Mouse (Mus musculus) adrenal gland, postnatal 14 days (tissue): ENCODE measurements around the gene Xiap. TPM values are rescaled to one million over a fixed set of nuclear protein-coding genes. Genes with fewer than 3 reads are reported as not detected.
"Not testable (repeated sequence)": the region's sequence is repeated elsewhere in the genome, so short reads cannot be mapped to it uniquely, and the experiment has no call there.

ENCODE experiments used
- DNase-seq: peaks from one replicate; pipeline ENCODE4 v3.0.0; 2021; ENCODE audit warnings: mixed read lengths
- long read RNA-seq, 2 experiments: library from polyadenylated mRNA; stranded (forward); transcript quantifications; one replicate each; pipeline ENCODE4 v2.0.0; 2021
- total RNA-seq: library from RNA; stranded (reverse); gene quantifications from 2 replicates; pipeline ENCODE4 v1.2.3, GENCODE M21; 2021

The Xiap gene
- total RNA-seq = 60.3 and 63.6 TPM in 2 replicates
- long read RNA-seq, experiment 1, full-length matches to known transcripts = 1 of 6 reads
- long read RNA-seq, experiment 1, partial matches to known transcripts = 0 of 6 reads
- long read RNA-seq, experiment 1, other reads (novel, unspliced or antisense) = 5 of 6 reads
- long read RNA-seq, experiment 2, partial matches to known transcripts = 0 of 8 reads
- long read RNA-seq, experiment 2, other reads (novel, unspliced or antisense) = 8 of 8 reads

- DNase-seq = no peak
Measured at GRCm38 (mm10) chrX:42059282-42060068, at the start of gene Xiap. Gene Xiap (plus strand): TSS chrX:42059679.

GRCm38 (mm10) chrX:42012677-42013208, 46.7 kb upstream of the Xiap start:
- no peak for DNase-seq

DNA sequence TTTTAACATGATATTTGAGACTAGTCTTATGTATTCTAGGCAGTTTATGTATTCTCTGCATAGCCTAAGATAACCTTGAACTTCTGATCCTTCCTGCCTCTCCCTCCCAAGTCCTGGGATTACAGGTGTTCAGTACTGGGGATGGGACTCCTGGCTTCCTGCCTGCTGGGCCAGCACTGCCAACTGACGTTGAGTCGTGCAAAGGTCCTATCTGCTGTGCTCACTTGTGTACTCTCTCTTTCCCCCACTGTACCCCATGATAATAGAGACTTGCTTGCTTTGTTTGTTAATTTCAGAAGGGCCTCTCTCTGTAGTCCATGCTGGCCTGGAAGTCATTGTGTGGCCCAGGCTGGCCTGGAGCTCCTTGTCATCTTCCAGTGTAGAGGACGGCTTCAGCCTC, 45.7 kb upstream of the Xiap start:
- DNase-seq = no peak

GRCm38 (mm10) chrX:42014502-42014901, 45.0 kb upstream of the Xiap start:
- no peak for DNase-seq

GRCm38 (mm10) chrX:42018030-42018429, 41.4 kb upstream of the Xiap start:
- DNase-seq = no peak

- DNase-seq = no peak
Measured at GRCm38 (mm10) chrX:42019441-42019840, 40.0 kb upstream of the Xiap start.

GRCm38 (mm10) chrX:42025802-42026440, 33.6 kb upstream of the Xiap start:
- not testable (repeated sequence) for DNase-seq

DNA sequence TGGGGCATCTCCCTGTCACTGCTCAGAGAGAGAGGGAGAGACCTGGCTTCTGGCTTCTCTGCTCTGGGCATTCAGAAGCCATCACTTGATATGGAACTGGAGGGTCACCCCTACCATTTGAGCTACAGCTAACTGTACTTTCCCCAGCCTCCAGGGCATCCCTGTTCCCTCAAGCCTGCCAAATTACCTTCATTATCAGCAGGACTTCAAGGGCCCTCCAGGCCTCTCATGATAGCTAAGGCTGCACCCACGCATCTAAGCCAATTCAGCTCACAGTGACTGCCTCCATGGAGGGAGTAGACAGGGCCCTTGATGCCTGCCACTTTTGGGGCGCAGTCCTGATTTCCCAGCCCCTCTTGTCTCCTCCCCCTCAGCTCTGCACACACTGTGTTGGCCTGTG, 32.5 kb upstream of the Xiap start:
- not testable (repeated sequence) for DNase-seq

DNA sequence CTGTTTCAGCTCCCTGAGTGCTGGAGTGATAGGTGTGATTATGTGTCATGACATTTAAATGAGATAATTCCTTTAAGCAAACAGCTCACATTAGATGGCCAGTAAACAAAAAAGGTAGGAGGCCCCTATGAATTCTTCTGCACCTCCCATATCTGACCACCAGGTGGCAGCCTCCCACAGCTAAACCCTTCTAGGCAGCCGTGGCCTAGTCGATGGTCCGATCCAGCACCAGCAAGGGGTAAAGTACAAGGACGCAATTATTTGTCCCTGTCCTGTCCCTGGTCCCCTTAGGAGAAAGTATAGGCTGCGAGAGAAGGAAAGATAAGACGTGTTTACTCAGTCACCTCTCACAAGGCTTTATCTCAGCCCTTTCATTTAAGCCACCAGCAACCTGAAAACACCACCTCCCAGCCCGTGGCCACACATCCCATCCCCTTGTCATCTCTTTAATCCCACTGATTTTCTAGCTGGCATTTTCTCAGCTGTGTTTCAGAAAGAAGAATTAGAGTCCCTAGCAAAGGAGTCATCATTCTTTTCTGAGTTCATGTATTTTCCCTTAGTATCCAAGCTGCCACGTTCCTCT, 26.3 kb upstream of the Xiap start:
- peak; percentile 86 for DNase-seq

DNA sequence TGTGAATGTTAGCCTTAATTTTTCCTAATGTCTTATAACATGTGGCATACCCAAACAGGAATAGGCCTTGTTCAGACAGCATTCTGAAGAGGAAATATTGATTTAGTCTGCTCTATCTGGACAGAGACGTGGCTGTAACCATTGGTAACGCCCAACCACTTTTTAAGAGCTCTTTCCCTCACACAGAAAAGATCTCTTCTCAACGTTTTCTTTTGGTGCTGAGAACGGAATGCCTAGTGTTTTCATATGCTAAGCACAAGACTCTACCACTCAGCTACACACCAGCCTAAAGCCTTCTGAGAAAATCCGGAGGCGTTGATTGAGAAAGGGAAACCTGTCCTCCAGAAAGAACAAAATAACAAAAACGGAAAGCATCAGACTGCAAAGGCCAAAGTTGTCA, 25.6 kb upstream of the Xiap start:
- DNase-seq = no peak

DNA sequence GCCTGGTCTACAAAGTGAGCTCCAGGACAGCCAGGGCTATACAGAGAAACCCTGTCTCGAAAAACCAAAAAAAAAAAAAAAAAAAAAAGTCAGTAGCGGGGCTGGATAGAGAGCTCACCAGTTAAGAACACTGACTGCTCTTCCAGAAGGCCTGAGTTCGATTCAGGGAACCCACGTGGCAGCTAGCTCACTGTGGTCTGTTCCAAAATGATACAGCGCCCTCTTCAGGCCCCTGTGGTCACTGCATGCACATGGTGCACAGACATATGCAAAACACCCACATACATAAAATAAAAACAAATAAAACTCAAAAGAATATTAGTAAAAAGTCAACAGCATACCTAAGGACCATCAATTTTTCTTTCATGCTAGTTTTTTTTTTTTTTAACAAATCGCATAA, 20.0 kb upstream of the Xiap start:
- no peak for DNase-seq

DNA sequence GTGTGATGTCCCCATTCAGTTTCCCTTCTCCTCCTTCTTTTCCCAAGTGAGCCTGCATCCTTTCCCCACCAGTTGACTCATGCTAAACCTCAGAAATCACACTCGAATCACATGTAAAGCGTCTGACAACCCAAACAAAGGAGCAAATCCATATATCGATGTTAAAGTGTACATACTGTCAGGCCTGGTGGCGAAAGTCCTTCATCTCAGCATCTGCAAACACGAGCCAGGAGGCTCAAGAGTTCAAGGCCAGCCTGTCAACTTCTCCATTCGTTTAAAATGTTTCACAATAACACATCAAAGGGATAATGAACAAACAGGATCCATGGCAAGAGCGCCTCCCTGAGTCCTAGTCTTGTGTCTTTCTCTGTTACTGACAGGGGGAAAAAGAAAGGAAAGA, 14.5 kb upstream of the Xiap start:
- peak; percentile 56 for DNase-seq

GRCm38 (mm10) chrX:42050652-42051643, 8.5 kb upstream of the Xiap start:
- no peak for DNase-seq

DNA sequence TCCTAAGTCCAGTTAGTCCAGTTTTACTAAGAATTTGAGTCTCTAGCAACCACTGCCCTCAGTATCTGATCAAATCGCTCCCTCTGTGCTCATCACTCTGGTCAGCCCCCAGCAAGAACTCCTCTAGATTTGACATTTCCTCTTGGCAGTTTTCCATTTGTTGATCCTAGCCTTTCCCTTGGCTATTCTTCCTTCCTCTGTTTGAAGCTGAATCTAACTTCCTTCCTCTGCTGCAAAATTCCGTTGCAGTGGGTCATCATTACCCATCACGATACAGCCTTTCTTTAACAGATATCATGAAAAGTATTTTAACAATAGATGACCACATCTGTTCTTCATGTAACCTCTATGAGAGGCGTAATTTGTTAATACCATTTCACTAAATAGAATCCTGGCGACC, 2.5 kb upstream of the Xiap start:
- DNase-seq = no peak

GRCm38 (mm10) chrX:42057873-42058272, 1.6 kb upstream of the Xiap start:
- no peak for DNase-seq

DNA sequence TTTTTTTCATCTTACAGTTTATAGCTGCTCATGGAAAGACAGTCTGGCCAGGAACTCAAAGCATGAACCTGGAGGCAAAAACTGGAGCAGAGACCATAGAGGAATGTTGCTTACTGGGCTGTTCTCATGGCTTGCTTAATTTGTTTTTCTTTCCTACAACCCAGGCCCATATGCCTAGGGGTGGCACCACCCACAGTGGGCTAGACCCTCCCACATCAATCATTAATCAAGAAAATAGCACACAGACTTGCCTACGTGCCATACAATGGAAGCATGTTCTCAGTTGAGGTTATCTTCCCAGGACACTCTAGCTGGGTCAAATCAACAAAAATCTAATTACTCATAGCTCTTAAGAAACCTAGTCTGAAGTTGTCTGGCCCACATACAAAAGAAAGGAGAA, 4.1 kb downstream of the Xiap start:
- no peak for DNase-seq

DNA sequence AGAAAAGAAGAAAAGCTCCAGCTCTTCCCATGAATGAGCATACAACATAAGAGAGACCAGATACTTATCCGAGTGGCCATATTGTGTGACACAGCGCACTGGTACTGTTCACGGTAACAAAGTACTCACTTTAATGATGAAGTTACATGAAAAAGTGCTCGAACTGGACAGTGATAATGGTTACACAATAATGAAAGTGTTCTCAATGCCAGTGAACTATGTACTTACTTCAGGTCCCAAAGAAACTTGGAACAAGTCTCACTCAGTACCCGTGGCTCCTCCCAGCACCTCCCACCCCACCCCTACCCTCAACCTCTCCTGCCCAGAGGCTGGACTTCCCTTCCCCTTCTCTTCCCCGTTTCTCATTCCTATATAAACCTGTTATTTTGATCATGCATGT, 5.6 kb downstream of the Xiap start:
- DNase-seq = no peak

- DNase-seq = no peak
Measured at GRCm38 (mm10) chrX:42066771-42067170, 7.3 kb downstream of the Xiap start.

DNA sequence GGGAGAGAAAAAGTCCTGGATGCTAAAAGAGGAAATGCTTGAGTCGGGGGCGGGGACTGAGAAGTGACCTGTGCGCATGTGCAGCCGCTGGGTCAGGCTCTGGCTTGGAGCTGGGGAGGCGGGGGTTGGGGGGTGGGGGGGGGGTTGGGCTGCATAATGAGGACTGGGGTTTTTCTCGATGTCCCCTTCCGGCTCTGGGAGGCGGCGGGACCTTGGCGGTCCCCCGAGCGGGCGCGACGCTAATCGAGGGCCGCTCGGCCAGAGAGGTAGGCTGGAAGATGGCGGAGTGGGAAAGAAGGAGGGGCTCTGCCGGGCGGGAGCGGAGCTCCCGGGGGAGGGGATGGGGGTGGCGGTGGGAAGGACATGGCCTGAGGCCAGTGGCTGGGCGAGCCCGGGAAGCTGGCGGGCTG, 8.3 kb downstream of the Xiap start:
- DNase-seq = peak; percentile 83

- peak; percentile 88 for DNase-seq
Measured at GRCm38 (mm10) chrX:42068201-42068874, 8.9 kb downstream of the Xiap start.

DNA sequence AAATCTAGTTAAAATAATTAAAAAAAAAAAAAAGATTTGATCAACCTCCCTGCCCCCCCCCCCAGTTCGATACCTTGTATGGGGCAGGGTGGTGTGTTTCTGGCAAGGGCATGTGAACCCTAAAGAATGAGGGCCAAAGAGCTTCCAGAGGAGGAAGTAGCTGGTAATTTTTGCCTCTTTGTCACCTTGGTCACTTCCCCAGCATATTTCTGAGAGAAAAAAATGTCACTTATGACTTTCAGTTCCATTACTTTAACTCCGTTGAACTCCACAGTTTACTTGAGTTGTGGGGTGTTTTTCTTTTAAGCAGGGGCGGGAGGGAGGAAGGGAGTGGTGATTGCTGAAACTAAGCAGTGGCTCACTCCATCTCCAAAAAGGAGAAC, 9.4 kb downstream of the Xiap start:
- peak; percentile 10 for DNase-seq
